Mouse (Mus musculus): Measurements from ENCODE around the gene Dhrs9. TPM values are rescaled to one million over a fixed set of nuclear protein-coding genes. Genes with fewer than 3 reads are reported as not detected.

The Dhrs9 gene
- polyA plus RNA-seq (2012; rRNA removed), result 0.58 and 0.67 TPM in 2 replicates

GRCm38 (mm10) chr2:69380281-69380680 is at the start of gene Dhrs9:
Gene Dhrs9, plus strand, starts transcription at chr2:69380445.

GRCm38 (mm10) chr2:69342496-69343221 is 37.6 kb upstream of the Dhrs9 start, which contains the start of gene Abcb11:
Gene Abcb11, minus strand, starts transcription at chr2:69342616.

Other genes starting within 250 kb of the Dhrs9 start
- 6.4 and 8.6 TPM in 2 replicates for gene Nostrin, start 244.6 kb upstream of the Dhrs9 start, polyA plus RNA-seq (2012; rRNA removed)
- 28.4 and 31.3 TPM in 2 replicates for gene Spc25, start 174.3 kb upstream of the Dhrs9 start, polyA plus RNA-seq (2012; rRNA removed)
- 0.11 TPM in 1 of 2 replicates, not detected in the other for gene G6pc2, start 169.4 kb upstream of the Dhrs9 start, polyA plus RNA-seq (2012; rRNA removed)
- gene Abcb11, start 37.8 kb upstream of the Dhrs9 start, polyA plus RNA-seq (2012; rRNA removed), result 54.5 and 73.3 TPM in 2 replicates
- gene Lrp2, start 205.6 kb downstream of the Dhrs9 start, polyA plus RNA-seq (2012; rRNA removed), result 0.09 and 0.12 TPM in 2 replicates